Comparison of ENCODE assay signal across 29 mouse cellular contexts in genomic region chr8:123353216-123353615, GRCm38 (mm10). TPM values are rescaled to one million over a fixed set of nuclear protein-coding genes. Genes with fewer than 3 reads are reported as not detected.
"Had no signal": no experiment of that assay in that cellular context is flagged by ENCODE, and none has a peak within 500 bp of the region (broad histone marks: within the 10 kb centered on the region; RNA-seq: fewer than 3 reads in every experiment).

No protein-coding gene starts in this region.

- H3K36me3 ChIP-seq: heart, embryonic 10.5 days; heart, embryonic 12.5 days; intestine, embryonic 15.5 days; limb, embryonic 13.5 days; limb, embryonic 15.5 days had no signal

- H3K9me3 ChIP-seq: forebrain, embryonic 15.5 days; heart, embryonic 10.5 days; heart, embryonic 12.5 days; hindbrain, embryonic 10.5 days; hindbrain, embryonic 13.5 days; hindbrain, embryonic 15.5 days; intestine, embryonic 15.5 days; limb, embryonic 13.5 days; limb, embryonic 15.5 days had no signal

- ATAC-seq: forebrain, embryonic 15.5 days; inflammation-experienced regulatory T-cells, adult 6 months had no signal

- H3K9ac ChIP-seq: forebrain, embryonic 15.5 days; forebrain, postnatal 0 days; heart, embryonic 12.5 days; hindbrain, embryonic 15.5 days; intestine, embryonic 15.5 days; limb, embryonic 13.5 days; limb, embryonic 15.5 days had no signal

- H3K27me3 ChIP-seq: forebrain, embryonic 15.5 days; hindbrain, embryonic 13.5 days; hindbrain, embryonic 15.5 days had no signal

- DNase-seq: gastrocnemius, postnatal 36 days; heart, adult 18-20 months had no signal

- H3K27ac ChIP-seq: forebrain, embryonic 15.5 days; hindbrain, embryonic 10.5 days; hindbrain, embryonic 13.5 days; hindbrain, embryonic 15.5 days; intestine, embryonic 15.5 days; layer of hippocampus, adult 2 months; left cerebral cortex, adult 2 months; limb, embryonic 13.5 days; limb, embryonic 15.5 days had no signal

- H3K4me1 ChIP-seq: forebrain, embryonic 15.5 days had no signal

- H3K4me3 ChIP-seq: forebrain, embryonic 15.5 days; heart, embryonic 10.5 days; heart, embryonic 12.5 days; hindbrain, embryonic 10.5 days; hindbrain, embryonic 13.5 days; hindbrain, embryonic 15.5 days; intestine, embryonic 15.5 days; layer of hippocampus, adult 2 months; left cerebral cortex, adult 2 months; limb, embryonic 13.5 days; limb, embryonic 15.5 days had no signal

- H3K4me2 ChIP-seq: forebrain, embryonic 15.5 days; heart, embryonic 12.5 days; hindbrain, embryonic 13.5 days; hindbrain, embryonic 15.5 days; intestine, embryonic 15.5 days; limb, embryonic 13.5 days; limb, embryonic 15.5 days had no signal

RNA-seq across cellular contexts. Expression of gene Spire2, which starts 20.7 kb away (rescaled TPM):
- polyA plus RNA-seq: inflammation-experienced regulatory T-cells, adult 6 months had no signal

RNA-seq across cellular contexts. Expression of gene Fanca, which starts 34.8 kb away (rescaled TPM):
- total RNA-seq: gastrocnemius, adult 18-20 months; gastrocnemius, adult 8-10 months had no signal

RNA-seq across cellular contexts. Expression of gene Mc1r, which starts 53.7 kb away (rescaled TPM):
- total RNA-seq: gastrocnemius, adult 18-20 months; gastrocnemius, postnatal 14 days; gastrocnemius, postnatal 36 days; heart, adult 18-20 months; heart, adult 8-10 months; heart, postnatal 10 days; heart, postnatal 25 days; heart, postnatal 4 days; layer of hippocampus, adult 2 months; left cerebral cortex, postnatal 10 days; left cerebral cortex, postnatal 4 days had no signal
- polyA plus RNA-seq: gonadal fat pad, adult 2 months; heart, embryonic 10.5 days; heart, embryonic 12.5 days; inflammation-experienced regulatory T-cells, adult 6 months; intestine, postnatal 0 days; kidney, embryonic 14.5 days; kidney, embryonic 16.5 days; limb, embryonic 11.5 days had no signal

RNA-seq across cellular contexts. Expression of gene Tubb3, which starts 58.0 kb away (rescaled TPM):
- total RNA-seq: gastrocnemius, adult 18-20 months had no signal
